15 mouse cellular contexts compared by ENCODE assay signal in the genomic region with DNA sequence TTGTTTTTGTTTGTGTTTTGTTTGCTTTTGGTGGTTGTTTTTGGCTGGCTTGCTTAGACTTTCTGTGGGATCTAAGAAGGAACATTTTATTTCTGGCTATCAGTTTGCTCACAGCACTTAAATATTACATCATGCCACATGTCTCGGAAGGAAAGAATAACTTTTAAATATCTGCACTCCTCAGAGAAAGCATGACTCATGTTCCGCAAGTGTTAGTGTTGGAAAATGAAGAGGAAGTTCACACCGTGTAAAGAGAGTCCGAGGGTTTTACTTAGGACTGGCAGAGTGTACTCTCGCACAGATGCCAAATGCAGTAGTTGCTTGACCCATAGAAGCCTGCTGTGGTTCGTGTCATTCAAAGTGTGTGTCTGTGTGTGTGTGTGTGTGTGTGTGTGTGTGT. TPM values are rescaled to one million over a fixed set of nuclear protein-coding genes. Genes with fewer than 3 reads are reported as not detected.
DNase-seq lines count a peak whose midpoint lies in the region; TF ChIP-seq lines count a peak whose summit lies in the region.
"Had no signal": no experiment of that assay in that cellular context is flagged by ENCODE, and none has a peak within 500 bp of the region (broad histone marks: within the 10 kb centered on the region; RNA-seq: fewer than 3 reads in every experiment).

No protein-coding gene starts in this region.

- H3K4me3 ChIP-seq in left cerebral cortex, adult 2 months: no peak overlapping the region
- H3K4me3 ChIP-seq: hindbrain, embryonic 13.5 days; megakaryocyte, embryonic 14.5 days; midbrain, embryonic 15.5 days had no signal

- peak; percentile 29 for DNase-seq in heart, adult 8-10 months (ENCODE audit: low spot score)
- no peak for DNase-seq in heart, postnatal 36 days
- no peak for DNase-seq in left cerebral cortex, adult 2 months (ENCODE audit: extremely low spot score in 1 of 2, low spot score in 2 of 2)
- no peak for DNase-seq in left cerebral cortex, postnatal 4 days
- peak; percentile 51 for DNase-seq in right cerebral cortex, adult 18-20 months
- no peak for DNase-seq in right cerebral cortex, postnatal 4 days
- DNase-seq in adrenal gland, adult (ENCODE audit: inconsistent age in 2 of 2, low spot score in 1 of 2): no peak
- DNase-seq: adrenal gland, postnatal 36 days; liver; liver, postnatal 0 days; retina, postnatal 1 day had no signal

- H3K27ac ChIP-seq in left cerebral cortex, adult 2 months: peak overlapping the region; percentile 30; the same call in 1 of the 2 replicates
- H3K27ac ChIP-seq: hindbrain, embryonic 13.5 days; midbrain, embryonic 15.5 days had no signal

- intact Hi-C loops in heart, postnatal 36 days (cut with DNase I): no loop called here
- intact Hi-C loops in left cerebral cortex, adult 2 months (cut with DNase I): loop anchor here (10.0 kb wide), 1 partner anchor 334 kb away; no protein-coding TSS in a partner anchor
- intact Hi-C loops in left cerebral cortex, postnatal 4 days (cut with DNase I): no loop called here

- TF ChIP-seq CTCF in left cerebral cortex, adult 2 months (IDR thresholded peaks at IDR 0.05): no peak

RNA-seq across cellular contexts. Expression of a gene that starts 40.9 kb away (rescaled TPM):
- total RNA-seq in heart, adult 8-10 months (2022): under 1 TPM in 3 of 4 experiments, not detected in 1; 0.16 to 0.60 (median 0.50) TPM
- under 1 TPM; 0.44 to 0.73 TPM for total RNA-seq in heart, postnatal 36 days (2021)
- 10 to 100 TPM; 73.1 to 75.5 TPM for total RNA-seq in left cerebral cortex, adult 2 months (2021)
- total RNA-seq in left cerebral cortex, postnatal 4 days (2021): 10 to 100 TPM; 39.5 to 45.9 TPM
- total RNA-seq: granulocyte monocyte progenitor cell, adult 5-6 weeks had no signal

Comparison
In these comparisons a context has a peak if more than half of its experiments do, and no peak if none do; other contexts are left out.
1. DNase-seq: peak in heart, adult 8-10 months (single experiment) and right cerebral cortex, adult 18-20 months (single experiment); none in heart, postnatal 36 days (0 of 2), left cerebral cortex, adult 2 months (0 of 2), left cerebral cortex, postnatal 4 days (single experiment), right cerebral cortex, postnatal 4 days (single experiment) and adrenal gland, adult (0 of 2).
2. RNA of a gene that starts 40.9 kb away (total RNA-seq): 73.1 to 75.5 TPM in left cerebral cortex, adult 2 months and 39.5 to 45.9 TPM in left cerebral cortex, postnatal 4 days; 0.44 to 0.73 TPM in heart, postnatal 36 days and 0.16 to 0.60 TPM in heart, adult 8-10 months; every median in the first group is over 10 times any median in the second.